Mouse (Mus musculus): ENCODE data around the gene B3gat2. TPM values are rescaled to one million over a fixed set of nuclear protein-coding genes. Genes with fewer than 3 reads are reported as not detected.

B3gat2 gene
- polyA plus RNA-seq, 1 experiment from 2014 or later: 0.23 TPM

- DNase-seq (ENCODE audit: low spot score): peak; percentile 43
- H3K4me1 ChIP-seq: peaks cover 31% of the 10 kb centered on the region
- 4% methylated on average over 7 of the region's 7 CpGs for WGBS
- peaks cover 72% of the 10 kb centered on the region for H3K27me3 ChIP-seq (ENCODE audit: low read depth, poor library complexity, severe bottlenecking)
- H3K27ac ChIP-seq: no peak overlapping the region
- H3K4me3 ChIP-seq: 0 out of 2 replicates have a peak overlapping the region, but pooled peaks have one; percentile 65
- H3K9me3 ChIP-seq (replicated peaks): no peaks in the 10 kb centered on the region
- no peaks in the 10 kb centered on the region for H3K36me3 ChIP-seq
These were observed 2.2 kb downstream of the B3gat2 start for GRCm38 (mm10) chr1:23763726-23764125.

GRCm38 (mm10) chr1:23764710-23765109 lies 3.2 kb downstream of the B3gat2 start:
- Histone ChIP-seq H3K27ac (no peak overlapping the region), H3K4me1 (peaks cover 31% of the 10 kb centered on the region), H3K27me3 (ENCODE audit: low read depth, poor library complexity, severe bottlenecking) (peaks cover 62% of the 10 kb centered on the region), H3K4me3 (no peak overlapping the region), H3K9me3 (replicated peaks) (no peaks in the 10 kb centered on the region), H3K36me3 (no peaks in the 10 kb centered on the region)
- DNase-seq (ENCODE audit: low spot score): no peak
- 68% methylated on average over 4 of the region's 4 CpGs for WGBS

GRCm38 (mm10) chr1:23773039-23773438 lies 11.5 kb downstream of the B3gat2 start:
- H3K36me3 ChIP-seq: no peaks in the 10 kb centered on the region
- no peaks in the 10 kb centered on the region for H3K4me1 ChIP-seq
- H3K9me3 ChIP-seq (replicated peaks): no peaks in the 10 kb centered on the region
- WGBS: 78% methylated on average over 3 of the region's 3 CpGs
- no peaks in the 10 kb centered on the region for H3K27me3 ChIP-seq (ENCODE audit: low read depth, poor library complexity, severe bottlenecking)
- H3K27ac ChIP-seq: no peak overlapping the region
- no peak for DNase-seq (ENCODE audit: low spot score)
- H3K4me3 ChIP-seq: no peak overlapping the region

GRCm38 (mm10) chr1:23792737-23793533 lies 31.4 kb downstream of the B3gat2 start:
- no peaks in the 10 kb centered on the region for H3K27me3 ChIP-seq (ENCODE audit: low read depth, poor library complexity, severe bottlenecking)
- peak; percentile 82 for DNase-seq (ENCODE audit: low spot score)
- no peak overlapping the region for H3K4me3 ChIP-seq
- H3K36me3 ChIP-seq: no peaks in the 10 kb centered on the region
- H3K4me1 ChIP-seq: no peaks in the 10 kb centered on the region
- 49% methylated on average over 11 of the region's 11 CpGs for WGBS
- H3K27ac ChIP-seq: no peak overlapping the region
- H3K9me3 ChIP-seq (replicated peaks): no peaks in the 10 kb centered on the region

- Histone ChIP-seq H3K9me3 (replicated peaks) (no peaks in the 10 kb centered on the region), H3K4me3 (no peak overlapping the region), H3K27ac (no peak overlapping the region), H3K36me3 (no peaks in the 10 kb centered on the region), H3K4me1 (no peaks in the 10 kb centered on the region), H3K27me3 (ENCODE audit: low read depth, poor library complexity, severe bottlenecking) (no peaks in the 10 kb centered on the region)
- DNase-seq (ENCODE audit: low spot score): no peak
- WGBS: 90% methylated on average over 9 of the region's 9 CpGs
These were observed 36.8 kb downstream of the B3gat2 start for GRCm38 (mm10) chr1:23798306-23798705.

GRCm38 (mm10) chr1:23821615-23822014 lies 60.1 kb downstream of the B3gat2 start:
- no peak for DNase-seq (ENCODE audit: low spot score)
- Histone ChIP-seq H3K27ac (no peak overlapping the region), H3K4me3 (no peak overlapping the region), H3K9me3 (replicated peaks) (no peaks in the 10 kb centered on the region), H3K4me1 (no peaks in the 10 kb centered on the region), H3K27me3 (ENCODE audit: low read depth, poor library complexity, severe bottlenecking) (no peaks in the 10 kb centered on the region), H3K36me3 (no peaks in the 10 kb centered on the region)
- WGBS: 72% methylated on average over 5 of the region's 5 CpGs

- Histone ChIP-seq H3K36me3 (no peaks in the 10 kb centered on the region), H3K4me3 (no peak overlapping the region), H3K9me3 (replicated peaks) (no peaks in the 10 kb centered on the region), H3K27ac (no peak overlapping the region), H3K4me1 (no peaks in the 10 kb centered on the region), H3K27me3 (ENCODE audit: low read depth, poor library complexity, severe bottlenecking) (no peaks in the 10 kb centered on the region)
- 48% methylated on average over 13 of the region's 13 CpGs for WGBS
- DNase-seq (ENCODE audit: low spot score): peak; percentile 62
These were observed 65.6 kb downstream of the B3gat2 start for GRCm38 (mm10) chr1:23826887-23827758.

- no peaks in the 10 kb centered on the region for H3K9me3 ChIP-seq (replicated peaks)
- H3K36me3 ChIP-seq: no peaks in the 10 kb centered on the region
- 84% methylated on average over 7 of the region's 7 CpGs for WGBS
- no peaks in the 10 kb centered on the region for H3K27me3 ChIP-seq (ENCODE audit: low read depth, poor library complexity, severe bottlenecking)
- no peak overlapping the region for H3K27ac ChIP-seq
- DNase-seq (ENCODE audit: low spot score): no peak
- no peaks in the 10 kb centered on the region for H3K4me1 ChIP-seq
- H3K4me3 ChIP-seq: no peak overlapping the region
These were observed 72.7 kb downstream of the B3gat2 start for GRCm38 (mm10) chr1:23834246-23834645.

GRCm38 (mm10) chr1:23834819-23835218 lies 73.3 kb downstream of the B3gat2 start:
- Histone ChIP-seq H3K4me3 (no peak overlapping the region), H3K27ac (no peak overlapping the region), H3K36me3 (no peaks in the 10 kb centered on the region), H3K4me1 (no peaks in the 10 kb centered on the region), H3K27me3 (ENCODE audit: low read depth, poor library complexity, severe bottlenecking) (no peaks in the 10 kb centered on the region), H3K9me3 (replicated peaks) (no peaks in the 10 kb centered on the region)
- WGBS: 71% methylated on average over 9 of the region's 9 CpGs
- DNase-seq (ENCODE audit: low spot score): no peak

- WGBS: 93% methylated on average over 4 of the region's 4 CpGs
- Histone ChIP-seq H3K36me3 (no peaks in the 10 kb centered on the region), H3K4me3 (no peak overlapping the region), H3K27me3 (ENCODE audit: low read depth, poor library complexity, severe bottlenecking) (no peaks in the 10 kb centered on the region), H3K9me3 (replicated peaks) (no peaks in the 10 kb centered on the region), H3K27ac (no peak overlapping the region), H3K4me1 (no peaks in the 10 kb centered on the region)
- DNase-seq (ENCODE audit: low spot score): no peak
These were observed 75.1 kb downstream of the B3gat2 start for GRCm38 (mm10) chr1:23836630-23837029.

GRCm38 (mm10) chr1:23840924-23841323 lies 79.4 kb downstream of the B3gat2 start:
- H3K4me3 ChIP-seq: no peak overlapping the region
- H3K9me3 ChIP-seq (replicated peaks): no peaks in the 10 kb centered on the region
- no peak for DNase-seq (ENCODE audit: low spot score)
- H3K4me1 ChIP-seq: no peaks in the 10 kb centered on the region
- no peaks in the 10 kb centered on the region for H3K27me3 ChIP-seq (ENCODE audit: low read depth, poor library complexity, severe bottlenecking)
- H3K27ac ChIP-seq: no peak overlapping the region
- H3K36me3 ChIP-seq: peaks cover 26% of the 10 kb centered on the region

- peaks cover 37% of the 10 kb centered on the region for H3K36me3 ChIP-seq
- DNase-seq (ENCODE audit: low spot score): no peak
- H3K27ac ChIP-seq: no peak overlapping the region
- H3K4me3 ChIP-seq: no peak overlapping the region
- WGBS: 80% methylated on average over 3 of the region's 3 CpGs
- H3K27me3 ChIP-seq (ENCODE audit: low read depth, poor library complexity, severe bottlenecking): no peaks in the 10 kb centered on the region
- H3K9me3 ChIP-seq (replicated peaks): no peaks in the 10 kb centered on the region
- no peaks in the 10 kb centered on the region for H3K4me1 ChIP-seq
These were observed 81.1 kb downstream of the B3gat2 start for GRCm38 (mm10) chr1:23842629-23843028.

- WGBS: 90% methylated on average over 7 of the region's 7 CpGs
- Histone ChIP-seq H3K27me3 (ENCODE audit: low read depth, poor library complexity, severe bottlenecking) (no peaks in the 10 kb centered on the region), H3K4me1 (no peaks in the 10 kb centered on the region), H3K9me3 (replicated peaks) (no peaks in the 10 kb centered on the region), H3K36me3 (peaks cover 48% of the 10 kb centered on the region), H3K27ac (no peak overlapping the region), H3K4me3 (no peak overlapping the region)
- no peak for DNase-seq (ENCODE audit: low spot score)
These were observed 82.2 kb downstream of the B3gat2 start for GRCm38 (mm10) chr1:23843790-23844189.
